Mouse (Mus musculus) embryonic facial prominence, embryonic 13.5 days (tissue): ENCODE measurements around the gene Igfbp6. TPM values are rescaled to one million over a fixed set of nuclear protein-coding genes. Genes with fewer than 3 reads are reported as not detected.

Source experiments
- ATAC-seq: fragments of 200-750 bp; cut with Nextera tagmentation; 2 replicates; pipeline ENCODE4 v1.8.0; 2017; ENCODE audit warnings: low read depth; ENCODE audit not compliant: insufficient number of reproducible peaks, insufficient read depth, low FRiP score, low TSS enrichment
- H3K27ac ChIP-seq: fragments of 300-500 bp; sonication (generic); 2 replicates; pipeline ENCODE4 v1.5.1; 2015; ENCODE audit warnings: moderate library complexity, mild to moderate bottlenecking, inconsistent platforms
- H3K27me3 ChIP-seq: fragments of 300-500 bp; sonication (generic); 2 replicates; pipeline ENCODE4 v1.6.1; 2015; ENCODE audit warnings: mild to moderate bottlenecking, inconsistent platforms
- H3K36me3 ChIP-seq: fragments of 300-500 bp; sonication (generic); 2 replicates; pipeline ENCODE4 v1.6.1; 2015; ENCODE audit warnings: mild to moderate bottlenecking, inconsistent platforms
- H3K4me1 ChIP-seq: fragments of 300-500 bp; sonication (generic); 2 replicates; pipeline ENCODE4 v1.6.1; 2015; ENCODE audit warnings: inconsistent platforms
- H3K4me2 ChIP-seq: fragments of 300-500 bp; sonication (generic); 2 replicates; pipeline ENCODE4 v1.6.1; 2015; ENCODE audit warnings: moderate library complexity, mild to moderate bottlenecking, inconsistent platforms
- H3K4me3 ChIP-seq: fragments of 300-500 bp; sonication (generic); 2 replicates; pipeline ENCODE4 v1.5.1; 2015; ENCODE audit warnings: mild to moderate bottlenecking, inconsistent platforms
- H3K9ac ChIP-seq: fragments of 300-500 bp; sonication (generic); 2 replicates; pipeline ENCODE4 v1.6.1; 2015; ENCODE audit warnings: mild to moderate bottlenecking, inconsistent platforms
- H3K9me3 ChIP-seq: fragments of 300-500 bp; sonication (generic); 2 replicates; pipeline ENCODE4 v1.6.1; 2016; ENCODE audit warnings: inconsistent platforms
- WGBS: fragments of 180-500 bp; shearing (Covaris S2); methylation state at CpG from one replicate; pipeline ENCODE4 v1.1.7; 2015; ENCODE audit warnings: mixed read lengths; 5-methylcytosine and 5-hydroxymethylcytosine counted together
- polyA plus RNA-seq: library from polyadenylated mRNA; unstranded; fragments of >200 nt; fragmentation: Nextera tagmentation; extraction: Ambion mirVana; gene quantifications from 2 replicates; pipeline ENCODE4 v1.2.1, GENCODE M21; 2015

Gene Igfbp6
- polyA plus RNA-seq, 1 experiment from 2014 or later = 1.1 TPM

- 5% methylated on average over 14 of the region's 14 CpGs for WGBS
- ATAC-seq = no peak
Observed at GRCm38 (mm10) chr15:102103371-102103946, 40.7 kb upstream of the Igfbp6 start.

DNA sequence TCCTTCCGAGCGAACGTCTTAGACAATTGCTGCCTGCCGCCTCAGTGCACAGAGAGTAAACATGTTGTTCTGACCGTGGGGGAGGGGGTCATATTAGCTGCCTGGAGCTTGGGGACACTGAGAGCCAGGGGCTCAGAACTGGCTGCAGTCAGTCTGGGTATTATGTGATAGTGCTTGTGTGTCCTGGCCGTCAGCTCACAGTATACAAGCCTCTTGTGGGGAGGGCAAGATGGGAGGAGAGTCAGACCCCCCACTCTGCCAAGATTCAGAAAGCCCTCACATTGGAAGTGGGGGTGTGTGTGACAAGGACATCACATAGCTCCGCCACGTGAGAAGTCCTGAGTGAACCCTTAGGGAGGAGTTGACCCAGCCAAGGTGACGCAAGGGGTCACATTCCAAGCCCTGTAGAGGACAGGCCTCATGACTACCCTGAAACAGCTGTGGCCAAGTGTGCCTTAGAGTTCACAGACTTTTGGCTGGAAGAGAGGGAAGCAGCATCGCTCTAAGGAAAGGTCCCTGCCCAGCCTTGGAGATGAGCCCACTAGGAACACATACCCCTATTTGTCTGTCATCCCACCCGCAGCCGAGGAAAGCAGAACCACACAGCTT is 40.1 kb upstream of the Igfbp6 start:
- peaks cover 40% of the 10 kb centered on the region for H3K36me3 ChIP-seq
- H3K4me1 ChIP-seq = peaks cover 90% of the 10 kb centered on the region
- WGBS = 14% methylated on average over 12 of the region's 12 CpGs
- H3K9ac ChIP-seq = peak overlapping the region; percentile 81
- H3K9me3 ChIP-seq = no peaks in the 10 kb centered on the region
- ATAC-seq = no peak
- H3K27ac ChIP-seq = peak overlapping the region; percentile 99
- peak overlapping the region; percentile 81 for H3K4me2 ChIP-seq
- peak overlapping the region; percentile 52 for H3K4me3 ChIP-seq
- H3K27me3 ChIP-seq = peaks cover 13% of the 10 kb centered on the region

More at GRCm38 (mm10) chr15:102103371-102103946, 40.7 kb upstream of the Igfbp6 start:
- Histone ChIP-seq H3K4me1 (peaks cover 90% of the 10 kb centered on the region), H3K4me2 (peak overlapping the region; percentile 81), H3K27me3 (peaks cover 13% of the 10 kb centered on the region), H3K9ac (peak overlapping the region; percentile 81), H3K4me3 (peak overlapping the region; percentile 52), H3K27ac (peak overlapping the region; percentile 99), H3K9me3 (no peaks in the 10 kb centered on the region), H3K36me3 (peaks cover 34% of the 10 kb centered on the region)

DNA sequence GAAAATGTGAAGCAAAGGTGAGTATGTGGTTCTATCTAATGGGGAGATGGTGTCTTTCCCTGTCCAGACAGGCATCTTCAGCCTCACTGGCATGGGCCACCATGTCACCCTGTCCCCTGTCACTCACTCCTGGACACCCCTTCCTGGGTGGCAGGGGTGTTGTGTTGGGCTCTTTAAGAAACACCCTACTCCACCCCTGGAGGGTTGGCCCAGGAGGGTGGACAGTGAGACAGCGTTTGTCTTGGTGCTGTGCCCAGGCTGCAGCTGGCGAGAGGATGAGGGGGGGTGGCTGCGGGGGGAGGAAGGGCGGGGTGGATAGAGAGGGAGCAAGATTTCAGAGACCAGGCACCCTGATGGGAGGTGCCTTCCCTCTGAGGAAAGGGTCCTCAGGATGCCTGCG is 38.8 kb upstream of the Igfbp6 start:
- H3K36me3 ChIP-seq = peaks cover 53% of the 10 kb centered on the region
- peaks cover 87% of the 10 kb centered on the region for H3K4me1 ChIP-seq
- 67% methylated on average over 5 of the region's 5 CpGs for WGBS
- peak overlapping the region; percentile 99 for H3K27ac ChIP-seq
- no peak for ATAC-seq
- peaks cover 13% of the 10 kb centered on the region for H3K27me3 ChIP-seq
- H3K9ac ChIP-seq = peak overlapping the region; percentile 36; the same call in 1 of the 2 replicates
- peak overlapping the region; percentile 4; the same call in 1 of the 2 replicates for H3K4me3 ChIP-seq
- no peaks in the 10 kb centered on the region for H3K9me3 ChIP-seq
- H3K4me2 ChIP-seq = peak overlapping the region; percentile 52

- Histone ChIP-seq H3K9ac (peak overlapping the region; percentile 40; the same call in 1 of the 2 replicates), H3K4me2 (peak overlapping the region; percentile 52), H3K27me3 (peaks cover 13% of the 10 kb centered on the region), H3K4me1 (peaks cover 84% of the 10 kb centered on the region), H3K27ac (peak overlapping the region; percentile 99), H3K9me3 (no peaks in the 10 kb centered on the region), H3K4me3 (peak overlapping the region; percentile 23), H3K36me3 (peaks cover 60% of the 10 kb centered on the region)
- no peak; the same call in 1 of the 2 replicates for ATAC-seq
- WGBS = 34% methylated on average over 18 of the region's 18 CpGs
Observed at GRCm38 (mm10) chr15:102105764-102106730, 38.1 kb upstream of the Igfbp6 start.

- Histone ChIP-seq H3K4me1 (peaks cover 76% of the 10 kb centered on the region), H3K4me3 (peak overlapping the region; percentile 23), H3K27ac (0 out of 2 replicates have a peak overlapping the region, but pooled peaks have one; percentile 99), H3K36me3 (peaks cover 68% of the 10 kb centered on the region), H3K27me3 (peaks cover 13% of the 10 kb centered on the region), H3K9ac (0 out of 2 replicates have a peak overlapping the region, but pooled peaks have one; percentile 36), H3K4me2 (peak overlapping the region; percentile 52), H3K9me3 (no peaks in the 10 kb centered on the region)
- no peak for ATAC-seq
- WGBS = 18% methylated on average over 38 of the region's 38 CpGs
Observed at GRCm38 (mm10) chr15:102106754-102107456, 37.3 kb upstream of the Igfbp6 start.

- Histone ChIP-seq H3K27me3 (peaks cover 13% of the 10 kb centered on the region), H3K4me3 (no peak overlapping the region), H3K36me3 (peaks cover 79% of the 10 kb centered on the region), H3K9ac (no peak overlapping the region), H3K4me2 (peak overlapping the region; percentile 52), H3K27ac (0 out of 2 replicates have a peak overlapping the region, but pooled peaks have one; percentile 62), H3K9me3 (no peaks in the 10 kb centered on the region), H3K4me1 (peaks cover 65% of the 10 kb centered on the region)
- no peak for ATAC-seq
- WGBS = 41% methylated on average over 13 of the region's 13 CpGs
Observed at GRCm38 (mm10) chr15:102107689-102108573, 36.2 kb upstream of the Igfbp6 start.

GRCm38 (mm10) chr15:102108651-102109525 is 35.3 kb upstream of the Igfbp6 start:
- H3K27me3 ChIP-seq = peaks cover 13% of the 10 kb centered on the region
- H3K36me3 ChIP-seq = peaks cover 88% of the 10 kb centered on the region
- H3K4me1 ChIP-seq = peaks cover 56% of the 10 kb centered on the region
- H3K9ac ChIP-seq = peak overlapping the region; percentile 40; the same call in 1 of the 2 replicates
- no peaks in the 10 kb centered on the region for H3K9me3 ChIP-seq
- no peak for ATAC-seq
- H3K27ac ChIP-seq = peak overlapping the region; percentile 62
- no peak overlapping the region for H3K4me3 ChIP-seq
- 55% methylated on average over 18 of the region's 18 CpGs for WGBS
- 0 out of 2 replicates have a peak overlapping the region, but pooled peaks have one; percentile 11 for H3K4me2 ChIP-seq

- peaks cover 43% of the 10 kb centered on the region for H3K4me1 ChIP-seq
- 91% methylated on average over 7 of the region's 7 CpGs for WGBS
- H3K9ac ChIP-seq = no peak overlapping the region
- no peak overlapping the region for H3K4me2 ChIP-seq
- peaks cover 13% of the 10 kb centered on the region for H3K27me3 ChIP-seq
- peaks cover 99% of the 10 kb centered on the region for H3K36me3 ChIP-seq
- ATAC-seq = no peak
- H3K9me3 ChIP-seq = no peaks in the 10 kb centered on the region
- H3K27ac ChIP-seq = no peak overlapping the region
- H3K4me3 ChIP-seq = no peak overlapping the region
Observed at GRCm38 (mm10) chr15:102110271-102110670, 33.9 kb upstream of the Igfbp6 start.

GRCm38 (mm10) chr15:102110701-102111494 is 33.3 kb upstream of the Igfbp6 start:
- H3K27me3 ChIP-seq = peaks cover 10% of the 10 kb centered on the region
- 81% methylated on average over 29 of the region's 29 CpGs for WGBS
- no peak overlapping the region for H3K9ac ChIP-seq
- H3K4me1 ChIP-seq = peaks cover 38% of the 10 kb centered on the region
- H3K4me3 ChIP-seq = no peak overlapping the region
- no peak overlapping the region for H3K4me2 ChIP-seq
- H3K36me3 ChIP-seq = peaks cover 99% of the 10 kb centered on the region
- no peak overlapping the region for H3K27ac ChIP-seq
- no peak for ATAC-seq
- no peaks in the 10 kb centered on the region for H3K9me3 ChIP-seq
